Mouse (Mus musculus): ENCODE data around the gene Gm11555. TPM values are rescaled to one million over a fixed set of nuclear protein-coding genes. Genes with fewer than 3 reads are reported as not detected.
A peak's percentile ranks its signal among the peaks of the same experiment; 100 is the strongest.
"Not testable (repeated sequence)": the region's sequence is repeated elsewhere in the genome, so short reads cannot be mapped to it uniquely, and the experiment has no call there.

Gene Gm11555
- polyA plus RNA-seq, 1 experiment from 2014 or later = not detected

DNA sequence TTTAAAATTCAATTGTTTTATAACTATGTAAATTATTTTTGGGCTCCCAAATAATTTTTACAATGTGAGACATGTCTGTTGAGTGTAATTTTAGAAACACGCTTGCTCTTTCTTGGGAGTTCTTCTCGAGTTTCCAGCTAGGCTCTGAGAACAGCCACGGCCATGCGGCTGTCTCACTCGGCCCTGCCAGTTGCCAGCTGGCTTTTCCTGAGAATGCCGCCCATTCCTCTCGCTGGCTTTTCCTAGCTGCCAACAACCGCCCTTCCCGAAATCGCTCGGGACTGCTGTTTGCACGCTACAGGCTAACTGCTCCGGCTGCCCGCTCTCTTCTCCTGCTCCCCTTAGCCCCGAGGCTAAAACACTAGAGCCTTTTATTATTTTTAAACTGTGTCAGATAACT is 3.6 kb downstream of the Gm11555 start:
- DNase-seq (ENCODE audit: low spot score, missing footprints) (no peak), ATAC-seq (ENCODE audit: low FRiP score) (no peak)
- H3K9ac ChIP-seq (ENCODE audit: low read length) = no peak overlapping the region
- H3K27me3 ChIP-seq (ENCODE audit: control insufficient read depth, insufficient read depth, low read length) = no peaks in the 10 kb centered on the region
- WGBS = 92% methylated on average over 15 of the region's 15 CpGs
- H3K36me3 ChIP-seq (ENCODE audit: control insufficient read depth, insufficient read depth, low read length) = no peaks in the 10 kb centered on the region
- H3K9me3 ChIP-seq (ENCODE audit: control insufficient read depth, low read length) = no peaks in the 10 kb centered on the region
- H3K4me1 ChIP-seq (ENCODE audit: control insufficient read depth, insufficient read depth, low read length) = no peaks in the 10 kb centered on the region
- H3K4me3 ChIP-seq (ENCODE audit: low read depth, low read length) = no peak overlapping the region
- no peak overlapping the region for H3K27ac ChIP-seq (ENCODE audit: low read depth, low read length)
- no peak overlapping the region for H3K4me2 ChIP-seq

DNA sequence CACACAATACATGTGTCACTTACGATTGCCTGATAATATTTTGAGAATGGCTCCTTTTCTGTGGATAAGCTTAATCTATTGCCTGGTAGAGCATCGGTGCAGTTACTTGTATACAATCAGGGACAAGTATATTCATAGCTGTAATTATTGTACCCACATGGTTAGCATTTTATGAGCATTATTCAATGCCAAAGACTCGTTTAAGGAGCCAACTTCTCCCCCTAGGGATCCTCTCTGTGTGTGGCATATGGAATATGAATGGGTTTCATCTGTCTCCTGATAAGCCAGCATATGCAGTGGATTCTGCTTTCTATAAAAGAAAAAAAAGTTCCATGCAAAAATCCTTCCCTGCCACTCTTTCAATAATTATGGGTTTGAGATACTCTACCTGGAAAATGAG is 5.7 kb downstream of the Gm11555 start:
- WGBS = 86% methylated on average over 3 of the region's 3 CpGs
- Histone ChIP-seq H3K9me3 (ENCODE audit: control insufficient read depth, low read length) (no peaks in the 10 kb centered on the region), H3K9ac (ENCODE audit: low read length) (no peak overlapping the region), H3K4me2 (no peak overlapping the region), H3K4me1 (ENCODE audit: control insufficient read depth, insufficient read depth, low read length) (no peaks in the 10 kb centered on the region), H3K4me3 (ENCODE audit: low read depth, low read length) (no peak overlapping the region), H3K36me3 (ENCODE audit: control insufficient read depth, insufficient read depth, low read length) (no peaks in the 10 kb centered on the region), H3K27me3 (ENCODE audit: control insufficient read depth, insufficient read depth, low read length) (no peaks in the 10 kb centered on the region), H3K27ac (ENCODE audit: low read depth, low read length) (no peak overlapping the region)
- ATAC-seq (ENCODE audit: low FRiP score) = no peak
- DNase-seq (ENCODE audit: low spot score, missing footprints) = no peak

DNA sequence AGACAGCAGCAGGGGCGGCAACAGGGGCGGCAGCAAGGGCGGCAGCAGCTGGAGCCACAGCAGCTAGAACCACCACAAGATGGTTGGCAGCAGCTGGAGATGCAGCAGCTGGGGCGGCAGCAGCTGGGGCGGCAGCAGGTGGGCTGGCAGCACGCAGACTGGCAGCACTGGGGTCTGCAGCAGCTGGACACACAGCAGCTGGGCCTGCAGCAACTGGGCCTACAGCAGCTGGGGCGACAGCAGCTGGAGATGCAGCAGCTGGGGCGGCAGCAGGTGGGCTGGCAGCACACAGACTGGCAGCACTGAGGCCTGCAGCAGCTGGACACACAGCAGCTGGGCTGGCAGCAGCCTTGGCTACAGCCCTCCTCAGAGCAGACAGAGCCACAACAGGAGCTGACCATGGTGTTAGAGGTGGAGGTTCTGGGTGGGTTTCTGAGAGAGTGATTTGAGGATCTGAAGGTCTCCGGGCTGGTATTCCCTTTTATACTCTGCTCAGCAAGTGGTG is 6.3 kb downstream of the Gm11555 start, which contains the start of gene Krtap4-7:
Gene Krtap4-7 (minus strand): TSS at position 455 of the 505 bp plus-strand sequence.
- H3K9me3 ChIP-seq (ENCODE audit: control insufficient read depth, low read length); DNase-seq (ENCODE audit: low spot score, missing footprints); H3K4me1 ChIP-seq (ENCODE audit: control insufficient read depth, insufficient read depth, low read length); H3K27me3 ChIP-seq (ENCODE audit: control insufficient read depth, insufficient read depth, low read length); ATAC-seq (ENCODE audit: low FRiP score); H3K36me3 ChIP-seq (ENCODE audit: control insufficient read depth, insufficient read depth, low read length); H3K4me3 ChIP-seq (ENCODE audit: low read depth, low read length); H3K27ac ChIP-seq (ENCODE audit: low read depth, low read length); H3K4me2 ChIP-seq; H3K9ac ChIP-seq (ENCODE audit: low read length): not testable (repeated sequence)
- WGBS = 84% methylated on average over 9 of the region's 9 CpGs

DNA sequence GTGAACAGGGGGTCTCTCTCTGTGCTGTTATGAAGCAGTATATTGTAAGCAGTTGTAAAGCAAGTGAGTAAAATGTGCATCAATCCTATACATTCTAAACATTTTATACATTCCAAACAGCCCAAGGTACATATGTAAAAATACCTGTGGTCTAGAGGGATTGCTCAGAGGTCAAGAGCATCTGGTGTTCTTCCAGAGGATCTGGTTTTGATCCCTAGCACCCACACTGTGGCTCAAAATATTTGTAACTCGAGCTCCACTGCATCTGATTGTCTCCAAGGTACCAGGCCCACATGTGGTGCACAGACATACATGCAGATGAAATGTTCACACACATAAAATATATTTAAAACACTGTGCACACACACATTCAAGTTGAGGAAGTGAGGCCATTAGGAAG is 9.1 kb downstream of the Gm11555 start:
- H3K27me3 ChIP-seq (ENCODE audit: control insufficient read depth, insufficient read depth, low read length) = no peaks in the 10 kb centered on the region
- H3K27ac ChIP-seq (ENCODE audit: low read depth, low read length) = no peak overlapping the region
- ATAC-seq (ENCODE audit: low FRiP score) = no peak
- no peaks in the 10 kb centered on the region for H3K9me3 ChIP-seq (ENCODE audit: control insufficient read depth, low read length)
- WGBS = 61% methylated on average over 1 of the region's 1 CpGs
- no peaks in the 10 kb centered on the region for H3K4me1 ChIP-seq (ENCODE audit: control insufficient read depth, insufficient read depth, low read length)
- no peak overlapping the region for H3K4me3 ChIP-seq (ENCODE audit: low read depth, low read length)
- DNase-seq (ENCODE audit: low spot score, missing footprints) = no peak
- no peak overlapping the region for H3K9ac ChIP-seq (ENCODE audit: low read length)
- no peaks in the 10 kb centered on the region for H3K36me3 ChIP-seq (ENCODE audit: control insufficient read depth, insufficient read depth, low read length)
- H3K4me2 ChIP-seq = no peak overlapping the region

DNA sequence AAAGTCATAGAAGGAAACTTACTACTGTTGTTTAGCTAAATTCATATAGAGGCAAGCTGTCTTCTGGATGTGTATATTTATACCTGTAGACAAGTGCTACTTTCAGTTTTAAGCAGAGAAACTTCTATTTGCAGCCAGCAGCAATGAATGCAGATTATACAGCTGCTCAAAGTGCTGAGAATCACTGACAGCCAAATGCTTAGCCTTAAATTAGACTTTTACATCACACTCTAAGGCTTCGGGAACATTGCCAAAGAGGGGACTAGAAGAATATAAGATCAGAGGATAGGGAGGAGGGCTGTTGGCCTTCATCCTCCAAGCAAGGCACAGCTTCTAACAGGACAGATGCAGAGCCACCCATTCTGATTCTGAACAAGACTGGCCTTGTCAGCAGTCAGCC is 12.9 kb downstream of the Gm11555 start:
- no peaks in the 10 kb centered on the region for H3K9me3 ChIP-seq (ENCODE audit: control insufficient read depth, low read length)
- WGBS = 92% methylated on average over 1 of the region's 1 CpGs
- H3K4me3 ChIP-seq (ENCODE audit: low read depth, low read length) = no peak overlapping the region
- ATAC-seq (ENCODE audit: low FRiP score) = no peak
- no peaks in the 10 kb centered on the region for H3K4me1 ChIP-seq (ENCODE audit: control insufficient read depth, insufficient read depth, low read length)
- H3K27me3 ChIP-seq (ENCODE audit: control insufficient read depth, insufficient read depth, low read length) = no peaks in the 10 kb centered on the region
- no peak overlapping the region for H3K9ac ChIP-seq (ENCODE audit: low read length)
- no peak for DNase-seq (ENCODE audit: low spot score, missing footprints)
- no peak overlapping the region for H3K27ac ChIP-seq (ENCODE audit: low read depth, low read length)
- H3K36me3 ChIP-seq (ENCODE audit: control insufficient read depth, insufficient read depth, low read length) = no peaks in the 10 kb centered on the region
- H3K4me2 ChIP-seq = no peak overlapping the region

DNA sequence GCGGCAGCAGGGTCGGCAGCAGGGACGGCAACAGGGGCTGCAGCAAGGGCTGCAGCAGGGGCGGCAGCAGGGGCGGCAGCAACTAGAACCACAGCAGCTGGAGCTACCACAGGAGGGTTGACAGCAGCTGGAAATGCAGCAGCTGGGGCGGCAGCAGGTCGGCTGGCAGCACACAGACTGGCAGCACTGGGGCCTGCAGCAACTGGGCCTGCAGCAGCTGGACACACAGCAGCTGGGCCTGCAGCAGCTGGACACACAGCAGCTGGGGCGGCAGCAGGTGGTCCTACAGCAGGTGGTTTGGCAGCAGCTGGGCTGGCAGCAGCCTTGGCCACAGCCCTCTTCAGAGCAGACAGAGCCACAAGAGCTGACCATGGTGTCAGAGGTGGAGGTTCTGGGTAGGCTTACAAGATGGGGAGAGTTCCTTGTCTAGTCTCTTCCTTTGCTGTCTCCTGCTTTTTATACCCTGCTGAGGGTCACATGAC is 15.3 kb downstream of the Gm11555 start, which contains the start of gene Krtap4-2:
Gene Krtap4-2 (minus strand): TSS at position 432 of the 482 bp plus-strand sequence.
- no peak within 1 kb of the TSS for H3K4me2 ChIP-seq
- no peaks in the 10 kb centered on the region for H3K4me1 ChIP-seq (ENCODE audit: control insufficient read depth, insufficient read depth, low read length)
- H3K4me3 ChIP-seq (ENCODE audit: low read depth, low read length) = no peak within 1 kb of the TSS
- H3K36me3 ChIP-seq (ENCODE audit: control insufficient read depth, insufficient read depth, low read length) = no peaks in the 10 kb centered on the region
- 41% methylated on average over 8 of the region's 8 CpGs for WGBS
- DNase-seq (ENCODE audit: low spot score, missing footprints) (peak; percentile 88), ATAC-seq (ENCODE audit: low FRiP score) (no peak)
- no peaks in the 10 kb centered on the region for H3K9me3 ChIP-seq (ENCODE audit: control insufficient read depth, low read length)
- H3K9ac ChIP-seq (ENCODE audit: low read length) = no peak within 1 kb of the TSS
- H3K27me3 ChIP-seq (ENCODE audit: control insufficient read depth, insufficient read depth, low read length) = no peaks in the 10 kb centered on the region
- H3K27ac ChIP-seq (ENCODE audit: low read depth, low read length) = no peak within 1 kb of the TSS

DNA sequence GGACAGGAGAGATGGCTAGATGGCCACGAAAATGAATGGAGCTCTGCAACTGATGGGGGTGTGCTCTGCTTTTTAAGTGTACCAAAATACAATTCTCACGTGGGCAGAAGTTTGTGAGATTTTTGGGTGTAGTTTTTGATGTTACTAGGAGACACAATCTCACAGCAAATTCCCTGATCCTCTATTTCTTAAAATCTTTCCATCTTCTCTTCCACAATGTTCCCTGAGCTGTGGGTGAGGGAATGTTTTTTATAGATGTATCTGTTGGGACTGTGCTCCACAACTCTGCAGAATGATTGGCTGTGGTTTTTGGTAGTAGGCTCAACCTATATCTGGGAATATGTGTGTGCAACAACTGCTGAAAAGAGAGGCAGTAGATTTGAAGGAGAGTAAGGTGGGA is 16.7 kb downstream of the Gm11555 start:
- WGBS = 79% methylated on average over 2 of the region's 2 CpGs
- Histone ChIP-seq H3K4me3 (ENCODE audit: low read depth, low read length) (no peak overlapping the region), H3K4me1 (ENCODE audit: control insufficient read depth, insufficient read depth, low read length) (no peaks in the 10 kb centered on the region), H3K27me3 (ENCODE audit: control insufficient read depth, insufficient read depth, low read length) (no peaks in the 10 kb centered on the region), H3K9me3 (ENCODE audit: control insufficient read depth, low read length) (no peaks in the 10 kb centered on the region), H3K9ac (ENCODE audit: low read length) (no peak overlapping the region), H3K27ac (ENCODE audit: low read depth, low read length) (no peak overlapping the region), H3K4me2 (no peak overlapping the region), H3K36me3 (ENCODE audit: control insufficient read depth, insufficient read depth, low read length) (no peaks in the 10 kb centered on the region)
- DNase-seq (ENCODE audit: low spot score, missing footprints) = no peak
- no peak for ATAC-seq (ENCODE audit: low FRiP score)

DNA sequence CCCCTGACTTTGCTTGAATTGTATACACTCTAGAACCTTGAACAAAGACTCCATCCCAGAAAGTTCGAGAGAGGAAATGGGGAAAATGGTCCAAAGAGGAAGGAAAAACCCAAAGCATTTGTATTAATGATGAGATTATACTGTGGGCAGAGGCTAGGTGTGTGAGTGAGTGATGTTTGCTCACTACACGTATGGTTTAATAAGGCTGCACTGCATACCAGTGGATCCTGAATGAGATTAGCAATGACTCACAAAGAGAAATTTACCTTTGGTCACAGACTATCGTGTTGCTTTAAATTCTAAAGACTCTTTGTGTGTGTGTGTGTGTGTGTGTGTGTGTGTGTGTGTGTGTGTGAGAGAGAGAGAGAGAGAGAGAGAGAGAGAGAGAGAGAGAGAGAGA is 19.1 kb downstream of the Gm11555 start:
- WGBS = 75% methylated on average over 3 of the region's 3 CpGs
- Histone ChIP-seq H3K9ac (ENCODE audit: low read length) (no peak overlapping the region), H3K36me3 (ENCODE audit: control insufficient read depth, insufficient read depth, low read length) (no peaks in the 10 kb centered on the region), H3K9me3 (ENCODE audit: control insufficient read depth, low read length) (no peaks in the 10 kb centered on the region), H3K27ac (ENCODE audit: low read depth, low read length) (no peak overlapping the region), H3K4me1 (ENCODE audit: control insufficient read depth, insufficient read depth, low read length) (no peaks in the 10 kb centered on the region), H3K4me2 (no peak overlapping the region), H3K4me3 (ENCODE audit: low read depth, low read length) (no peak overlapping the region), H3K27me3 (ENCODE audit: control insufficient read depth, insufficient read depth, low read length) (no peaks in the 10 kb centered on the region)
- DNase-seq (ENCODE audit: low spot score, missing footprints) (no peak), ATAC-seq (ENCODE audit: low FRiP score) (no peak)

DNA sequence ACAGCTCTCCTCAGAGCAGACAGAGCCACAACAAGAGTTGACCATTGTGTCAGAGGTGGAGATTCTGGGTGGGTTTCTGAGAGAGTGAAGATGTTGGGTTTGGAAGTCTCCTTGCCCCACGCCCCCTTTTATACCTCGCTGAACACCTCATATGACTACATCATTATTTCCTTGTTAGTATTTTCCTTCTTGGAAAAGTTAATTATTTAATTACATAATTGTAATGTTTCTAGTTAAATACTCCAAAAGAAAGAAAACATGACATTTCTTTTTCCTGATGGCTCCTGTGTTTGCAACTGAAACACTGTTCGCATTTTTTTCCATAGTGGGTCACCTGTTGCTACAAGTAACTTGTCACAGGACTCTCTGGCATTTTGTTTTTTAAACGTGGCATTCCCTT is 21.9 kb downstream of the Gm11555 start, which contains the start of gene Krtap4-1:
Gene Krtap4-1 (minus strand): TSS at position 101 of the 400 bp plus-strand sequence.
- no peak within 1 kb of the TSS for H3K4me2 ChIP-seq
- H3K4me1 ChIP-seq (ENCODE audit: control insufficient read depth, insufficient read depth, low read length) = no peaks in the 10 kb centered on the region
- no peaks in the 10 kb centered on the region for H3K27me3 ChIP-seq (ENCODE audit: control insufficient read depth, insufficient read depth, low read length)
- no peak within 1 kb of the TSS for H3K9ac ChIP-seq (ENCODE audit: low read length)
- H3K4me3 ChIP-seq (ENCODE audit: low read depth, low read length) = no peak within 1 kb of the TSS
- DNase-seq (ENCODE audit: low spot score, missing footprints) = no peak
- whole genome bisulfite sequencing = 86% methylated on average over 4 of the region's 4 CpGs
- H3K27ac ChIP-seq (ENCODE audit: low read depth, low read length) = no peak within 1 kb of the TSS
- H3K36me3 ChIP-seq (ENCODE audit: control insufficient read depth, insufficient read depth, low read length) = no peaks in the 10 kb centered on the region
- no peaks in the 10 kb centered on the region for H3K9me3 ChIP-seq (ENCODE audit: control insufficient read depth, low read length)
- no peak for ATAC-seq (ENCODE audit: low FRiP score)

Measured in midbrain, embryonic 11.5 days (tissue).